Mouse (Mus musculus): ENCODE measurements around the gene Erlin1. TPM values are rescaled to one million over a fixed set of nuclear protein-coding genes. Genes with fewer than 3 reads are reported as not detected.
A peak's percentile ranks its signal among the peaks of the same experiment; 100 is the strongest.

The Erlin1 gene
- polyA plus RNA-seq, 1 experiment from 2014 or later, result 16.5 TPM

DNA sequence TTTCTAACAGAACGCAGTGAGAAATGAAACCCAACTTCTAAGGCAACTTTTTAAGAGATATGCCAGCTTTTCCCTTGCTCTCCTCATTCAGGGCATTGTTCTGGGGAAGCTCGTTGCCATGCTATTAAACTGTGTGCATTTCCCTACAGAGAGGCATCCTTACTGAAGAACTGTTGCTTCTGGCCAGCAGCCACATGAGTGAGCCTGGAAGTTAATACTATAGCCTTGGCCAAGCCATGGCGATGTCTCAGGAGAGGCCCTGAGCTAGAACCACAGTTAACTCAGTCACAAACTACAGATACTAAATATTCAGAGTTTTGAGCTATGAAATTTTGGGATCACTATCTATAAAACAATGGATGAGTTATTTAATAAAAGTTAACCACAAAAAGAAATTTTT is 33.4 kb upstream of the Erlin1 start:
- Histone ChIP-seq H3K27ac (ENCODE audit: low read depth, low read length) (no peak overlapping the region), H3K27me3 (replicated peaks; ENCODE audit: control insufficient read depth, insufficient read depth, low read length) (no peaks in the 10 kb centered on the region), H3K4me1 (ENCODE audit: control insufficient read depth, insufficient read depth, low read length) (peaks cover 10% of the 10 kb centered on the region), H3K4me3 (ENCODE audit: low read depth, low read length) (no peak overlapping the region), H3K9ac (ENCODE audit: low read length) (no peak overlapping the region), H3K4me2 (ENCODE audit: low read length) (no peak overlapping the region), H3K9me3 (replicated peaks; ENCODE audit: control insufficient read depth, low read length) (no peaks in the 10 kb centered on the region), H3K36me3 (ENCODE audit: control insufficient read depth, insufficient read depth, low read length) (peaks cover 19% of the 10 kb centered on the region)
- WGBS, result 86% methylated on average over 3 of the region's 3 CpGs
- DNase-seq (ENCODE audit: low spot score), result no peak
- no peak for ATAC-seq

DNA sequence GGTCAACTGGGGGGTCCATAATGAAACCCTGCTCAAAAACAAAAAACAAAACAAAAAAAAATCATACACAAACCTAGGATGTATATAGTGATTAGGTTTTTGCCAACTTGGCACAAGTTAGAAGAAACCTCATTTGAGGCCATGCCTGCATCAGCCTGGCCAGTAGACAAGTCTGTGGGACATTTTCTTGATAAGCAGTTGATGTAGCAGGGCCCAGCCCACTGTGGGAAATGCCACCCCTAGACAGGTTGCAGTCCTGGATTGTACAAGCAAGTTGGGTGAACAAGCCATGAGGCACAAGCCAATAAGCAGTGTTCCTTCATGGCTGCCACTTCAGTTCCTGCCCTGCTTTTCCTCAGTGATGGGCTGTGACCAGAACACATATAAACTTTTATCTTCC is 31.3 kb upstream of the Erlin1 start:
- Histone ChIP-seq H3K4me2 (ENCODE audit: low read length) (no peak overlapping the region), H3K36me3 (ENCODE audit: control insufficient read depth, insufficient read depth, low read length) (peaks cover 36% of the 10 kb centered on the region), H3K4me3 (ENCODE audit: low read depth, low read length) (no peak overlapping the region), H3K27me3 (replicated peaks; ENCODE audit: control insufficient read depth, insufficient read depth, low read length) (no peaks in the 10 kb centered on the region), H3K4me1 (ENCODE audit: control insufficient read depth, insufficient read depth, low read length) (no peaks in the 10 kb centered on the region), H3K27ac (ENCODE audit: low read depth, low read length) (no peak overlapping the region), H3K9ac (ENCODE audit: low read length) (no peak overlapping the region), H3K9me3 (replicated peaks; ENCODE audit: control insufficient read depth, low read length) (peaks cover 1% of the 10 kb centered on the region; the same call in 1 of the 2 replicates)
- ATAC-seq (no peak), DNase-seq (ENCODE audit: low spot score) (no peak)

DNA sequence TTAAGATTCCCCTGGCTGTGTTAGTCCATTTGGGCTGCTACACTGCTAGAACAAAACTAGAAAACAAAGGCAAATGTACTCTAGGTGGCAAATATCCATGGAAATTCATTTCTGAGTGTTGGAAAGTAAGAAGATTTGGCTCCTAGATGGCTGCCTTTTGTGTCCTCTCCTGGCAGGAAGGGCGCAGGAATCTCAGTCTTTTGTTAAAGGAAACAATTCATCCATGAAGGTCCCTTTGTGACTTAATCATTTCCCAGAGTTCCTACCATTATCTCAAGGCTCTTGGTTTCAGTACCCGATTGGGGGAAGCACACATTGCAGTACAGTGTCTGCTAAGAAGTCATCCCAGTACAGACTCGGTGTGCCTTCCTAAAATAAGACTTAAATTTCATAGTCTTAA is 16.7 kb upstream of the Erlin1 start:
- WGBS, result 12% methylated on average over 3 of the region's 3 CpGs
- H3K36me3 ChIP-seq (ENCODE audit: control insufficient read depth, insufficient read depth, low read length), result peaks cover 58% of the 10 kb centered on the region

DNA sequence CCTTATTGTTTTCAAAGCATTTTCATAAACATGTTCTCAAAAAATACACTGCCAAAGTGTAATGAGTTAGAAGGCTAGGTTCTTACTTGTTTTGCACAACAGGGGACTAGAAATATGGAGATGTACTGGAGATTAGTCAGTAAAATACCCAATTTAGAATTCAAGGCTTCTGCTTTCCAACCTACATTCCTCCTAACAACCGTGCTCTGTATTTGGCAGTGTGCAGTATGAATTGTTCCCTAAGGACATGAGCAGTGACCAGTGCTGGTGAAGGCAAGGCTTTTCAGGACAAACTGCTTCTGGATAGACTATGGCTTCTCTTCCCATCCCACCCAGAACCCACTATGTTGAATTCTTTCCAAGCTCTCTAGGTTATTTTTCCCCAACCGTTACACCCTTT is 11.3 kb upstream of the Erlin1 start:
- Histone ChIP-seq H3K9ac (ENCODE audit: low read length) (no peak overlapping the region), H3K4me1 (ENCODE audit: control insufficient read depth, insufficient read depth, low read length) (no peaks in the 10 kb centered on the region), H3K4me2 (ENCODE audit: low read length) (no peak overlapping the region), H3K4me3 (ENCODE audit: low read depth, low read length) (no peak overlapping the region), H3K27ac (ENCODE audit: low read depth, low read length) (no peak overlapping the region), H3K27me3 (replicated peaks; ENCODE audit: control insufficient read depth, insufficient read depth, low read length) (no peaks in the 10 kb centered on the region), H3K9me3 (replicated peaks; ENCODE audit: control insufficient read depth, low read length) (no peaks in the 10 kb centered on the region), H3K36me3 (ENCODE audit: control insufficient read depth, insufficient read depth, low read length) (peaks cover 61% of the 10 kb centered on the region)
- DNase-seq (ENCODE audit: low spot score) (no peak), ATAC-seq (no peak)
- 91% methylated on average over 2 of the region's 2 CpGs for WGBS

More for the DNA sequence above, 16.7 kb upstream of the Erlin1 start:
- no peak overlapping the region for H3K4me3 ChIP-seq (ENCODE audit: low read depth, low read length)
- no peaks in the 10 kb centered on the region for H3K9me3 ChIP-seq (replicated peaks; ENCODE audit: control insufficient read depth, low read length)
- H3K4me1 ChIP-seq (ENCODE audit: control insufficient read depth, insufficient read depth, low read length), result no peaks in the 10 kb centered on the region
- H3K27ac ChIP-seq (ENCODE audit: low read depth, low read length), result no peak overlapping the region
- H3K9ac ChIP-seq (ENCODE audit: low read length), result no peak overlapping the region
- no peak overlapping the region for H3K4me2 ChIP-seq (ENCODE audit: low read length)
- ATAC-seq, result no peak
- H3K27me3 ChIP-seq (replicated peaks; ENCODE audit: control insufficient read depth, insufficient read depth, low read length), result no peaks in the 10 kb centered on the region
- no peak for DNase-seq (ENCODE audit: low spot score)

DNA sequence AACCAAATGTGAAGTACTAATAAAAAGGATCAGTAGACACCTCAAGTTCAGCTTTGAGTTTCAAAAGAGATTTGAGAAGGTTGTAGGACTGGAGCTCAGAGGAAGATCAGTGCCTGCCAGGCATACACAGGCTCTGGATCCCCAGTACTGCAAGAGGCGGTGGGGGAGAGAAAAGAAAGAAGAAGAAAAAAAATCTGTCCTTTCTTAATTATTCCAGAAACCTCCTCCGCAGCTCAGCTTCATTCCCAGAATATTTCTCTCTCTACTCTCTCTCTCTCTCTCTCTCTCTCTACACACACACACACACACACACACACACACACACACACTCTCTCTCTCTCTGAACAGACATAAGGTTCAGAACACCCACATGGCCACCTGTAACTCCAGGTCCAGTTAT is 10.4 kb upstream of the Erlin1 start:
- Histone ChIP-seq H3K9me3 (replicated peaks; ENCODE audit: control insufficient read depth, low read length) (no peaks in the 10 kb centered on the region), H3K4me2 (ENCODE audit: low read length) (no peak overlapping the region), H3K4me1 (ENCODE audit: control insufficient read depth, insufficient read depth, low read length) (no peaks in the 10 kb centered on the region), H3K36me3 (ENCODE audit: control insufficient read depth, insufficient read depth, low read length) (peaks cover 65% of the 10 kb centered on the region), H3K27me3 (replicated peaks; ENCODE audit: control insufficient read depth, insufficient read depth, low read length) (no peaks in the 10 kb centered on the region), H3K9ac (ENCODE audit: low read length) (no peak overlapping the region), H3K27ac (ENCODE audit: low read depth, low read length) (no peak overlapping the region), H3K4me3 (ENCODE audit: low read depth, low read length) (no peak overlapping the region)
- no peak for ATAC-seq
- 86% methylated on average over 2 of the region's 2 CpGs for WGBS
- no peak for DNase-seq (ENCODE audit: low spot score)

DNA sequence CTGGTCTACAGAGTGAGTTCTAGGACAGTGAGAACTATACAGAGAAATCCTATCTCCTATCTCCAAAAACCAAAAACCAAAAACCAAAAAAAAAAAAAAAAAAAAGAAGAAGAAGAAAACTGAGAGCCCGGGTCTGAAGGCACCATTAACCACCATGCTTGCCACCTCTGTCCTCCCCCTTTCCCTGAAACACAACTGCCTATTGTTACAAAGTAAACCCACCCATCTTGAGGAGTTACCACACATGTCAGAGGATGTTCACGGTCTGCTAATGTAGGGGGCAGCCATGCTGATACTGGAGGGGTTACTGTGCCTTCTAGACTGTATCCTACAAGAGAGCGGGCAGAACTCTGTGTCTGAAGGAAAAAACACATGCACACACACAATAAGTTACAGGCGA is 7.4 kb upstream of the Erlin1 start:
- Histone ChIP-seq H3K4me1 (ENCODE audit: control insufficient read depth, insufficient read depth, low read length) (no peaks in the 10 kb centered on the region), H3K9ac (ENCODE audit: low read length) (no peak overlapping the region), H3K4me2 (ENCODE audit: low read length) (no peak overlapping the region), H3K9me3 (replicated peaks; ENCODE audit: control insufficient read depth, low read length) (no peaks in the 10 kb centered on the region), H3K4me3 (ENCODE audit: low read depth, low read length) (no peak overlapping the region), H3K27me3 (replicated peaks; ENCODE audit: control insufficient read depth, insufficient read depth, low read length) (no peaks in the 10 kb centered on the region), H3K27ac (ENCODE audit: low read depth, low read length) (no peak overlapping the region), H3K36me3 (ENCODE audit: control insufficient read depth, insufficient read depth, low read length) (peaks cover 61% of the 10 kb centered on the region)
- DNase-seq (ENCODE audit: low spot score) (no peak), ATAC-seq (no peak)
- 90% methylated on average over 4 of the region's 4 CpGs for WGBS

DNA sequence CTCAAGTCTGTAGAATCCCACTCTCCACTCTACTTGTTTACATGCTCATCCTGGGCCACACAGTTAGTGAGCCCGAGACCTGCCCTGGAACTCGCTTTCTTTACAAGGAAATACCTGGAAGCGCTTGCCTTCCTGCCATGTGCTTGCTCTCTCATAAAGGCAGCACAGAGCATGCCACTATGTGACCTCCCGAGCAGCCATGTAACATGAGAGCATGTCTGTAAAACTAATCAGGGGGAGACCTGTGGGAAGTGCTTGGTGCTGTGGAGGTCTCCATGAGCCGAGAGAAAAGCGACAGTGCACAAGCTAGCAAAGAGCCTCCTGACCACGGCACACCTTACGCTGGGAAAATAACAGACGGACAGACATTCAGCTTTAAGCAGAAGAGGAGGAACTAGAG is 6.9 kb upstream of the Erlin1 start:
- Histone ChIP-seq H3K9ac (ENCODE audit: low read length) (no peak overlapping the region), H3K36me3 (ENCODE audit: control insufficient read depth, insufficient read depth, low read length) (peaks cover 61% of the 10 kb centered on the region), H3K4me1 (ENCODE audit: control insufficient read depth, insufficient read depth, low read length) (no peaks in the 10 kb centered on the region), H3K4me3 (ENCODE audit: low read depth, low read length) (no peak overlapping the region), H3K4me2 (ENCODE audit: low read length) (no peak overlapping the region), H3K9me3 (replicated peaks; ENCODE audit: control insufficient read depth, low read length) (no peaks in the 10 kb centered on the region), H3K27me3 (replicated peaks; ENCODE audit: control insufficient read depth, insufficient read depth, low read length) (no peaks in the 10 kb centered on the region), H3K27ac (ENCODE audit: low read depth, low read length) (no peak overlapping the region)
- WGBS, result 92% methylated on average over 9 of the region's 9 CpGs
- DNase-seq (ENCODE audit: low spot score) (no peak), ATAC-seq (no peak)

DNA sequence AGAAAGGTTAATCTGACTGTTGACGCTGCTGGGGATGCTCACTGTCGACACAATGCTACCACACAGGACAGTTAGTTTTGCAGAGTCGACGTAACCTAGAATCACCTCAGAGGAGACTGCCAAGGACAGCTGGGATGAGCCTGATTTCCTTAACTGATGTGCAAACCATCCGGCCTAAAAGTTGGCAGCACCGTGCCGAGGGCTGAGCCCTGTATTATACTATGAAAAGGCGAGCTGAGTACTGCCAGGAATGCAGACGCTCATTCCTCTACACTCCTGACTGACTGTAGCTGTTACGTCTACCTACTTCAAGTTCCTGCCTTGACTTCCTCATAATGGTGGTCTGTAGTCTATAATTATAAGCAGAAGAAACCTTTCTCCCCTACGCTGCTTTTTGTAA is 5.4 kb upstream of the Erlin1 start:
- no peak overlapping the region for H3K9ac ChIP-seq (ENCODE audit: low read length)
- H3K9me3 ChIP-seq (replicated peaks; ENCODE audit: control insufficient read depth, low read length), result no peaks in the 10 kb centered on the region
- no peak for ATAC-seq
- H3K4me2 ChIP-seq (ENCODE audit: low read length), result no peak overlapping the region
- no peak for DNase-seq (ENCODE audit: low spot score)
- H3K27me3 ChIP-seq (replicated peaks; ENCODE audit: control insufficient read depth, insufficient read depth, low read length), result no peaks in the 10 kb centered on the region
- 86% methylated on average over 11 of the region's 11 CpGs for WGBS
- H3K27ac ChIP-seq (ENCODE audit: low read depth, low read length), result no peak overlapping the region
- peaks cover 51% of the 10 kb centered on the region for H3K36me3 ChIP-seq (ENCODE audit: control insufficient read depth, insufficient read depth, low read length)
- H3K4me1 ChIP-seq (ENCODE audit: control insufficient read depth, insufficient read depth, low read length), result no peaks in the 10 kb centered on the region
- H3K4me3 ChIP-seq (ENCODE audit: low read depth, low read length), result no peak overlapping the region

DNA sequence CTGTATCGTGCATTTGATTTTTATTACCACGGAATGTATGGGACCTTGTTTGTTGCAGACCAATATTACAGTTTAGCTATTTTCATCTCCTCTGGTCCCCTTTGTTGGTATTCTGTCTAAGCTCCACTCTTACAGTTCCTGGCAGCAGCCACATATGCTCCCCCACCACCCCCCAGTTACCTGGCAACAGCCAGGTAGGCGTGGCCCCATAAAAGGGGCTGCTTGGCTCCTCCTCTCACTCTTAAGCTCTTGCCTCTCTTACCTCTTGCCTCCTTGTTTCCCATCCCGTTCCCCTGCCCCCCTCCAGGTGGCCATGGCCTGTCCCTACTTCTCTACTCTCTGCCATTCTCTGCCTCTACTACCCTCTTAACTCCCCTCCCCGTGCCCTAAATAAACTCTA is 1.6 kb upstream of the Erlin1 start:
- Histone ChIP-seq H3K27me3 (replicated peaks; ENCODE audit: control insufficient read depth, insufficient read depth, low read length) (no peaks in the 10 kb centered on the region), H3K9me3 (replicated peaks; ENCODE audit: control insufficient read depth, low read length) (no peaks in the 10 kb centered on the region), H3K4me3 (ENCODE audit: low read depth, low read length) (no peak overlapping the region), H3K9ac (ENCODE audit: low read length) (no peak overlapping the region), H3K36me3 (ENCODE audit: control insufficient read depth, insufficient read depth, low read length) (peaks cover 20% of the 10 kb centered on the region), H3K4me2 (ENCODE audit: low read length) (no peak overlapping the region), H3K27ac (ENCODE audit: low read depth, low read length) (no peak overlapping the region), H3K4me1 (ENCODE audit: control insufficient read depth, insufficient read depth, low read length) (0 out of 2 replicates have a peak, but pooled peaks cover 3% of the 10 kb centered on the region)
- no peak for ATAC-seq
- DNase-seq (ENCODE audit: low spot score), result peak; percentile 4
- 63% methylated on average over 5 of the region's 5 CpGs for WGBS

DNA sequence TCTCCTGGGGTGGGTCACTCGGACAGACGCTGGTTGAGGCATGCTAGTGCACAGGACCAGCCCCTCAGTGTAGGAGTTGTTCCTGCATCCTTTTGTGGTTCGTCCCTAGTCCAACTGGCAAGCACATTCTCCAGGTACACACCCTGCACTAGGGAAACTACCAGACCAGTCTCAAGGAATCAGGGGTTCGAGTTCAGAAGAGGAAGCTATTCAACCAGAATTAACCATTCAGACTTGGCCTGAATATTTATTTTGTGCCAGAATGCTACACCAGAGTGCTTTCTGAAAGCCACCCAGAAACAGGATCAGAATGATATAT is 288 bp upstream of the Erlin1 start:
- Histone ChIP-seq H3K4me1 (ENCODE audit: control insufficient read depth, insufficient read depth, low read length) (0 out of 2 replicates have a peak, but pooled peaks cover 3% of the 10 kb centered on the region), H3K27me3 (replicated peaks; ENCODE audit: control insufficient read depth, insufficient read depth, low read length) (no peaks in the 10 kb centered on the region), H3K27ac (ENCODE audit: low read depth, low read length) (peak overlapping the region; percentile 44; the same call in 1 of the 2 replicates), H3K9me3 (replicated peaks; ENCODE audit: control insufficient read depth, low read length) (no peaks in the 10 kb centered on the region), H3K36me3 (ENCODE audit: control insufficient read depth, insufficient read depth, low read length) (peaks cover 11% of the 10 kb centered on the region), H3K9ac (ENCODE audit: low read length) (peak overlapping the region; percentile 79), H3K4me3 (ENCODE audit: low read depth, low read length) (peak overlapping the region; percentile 73), H3K4me2 (ENCODE audit: low read length) (peak overlapping the region; percentile 96)
- no peak for ATAC-seq
- 6% methylated on average over 4 of the region's 4 CpGs for WGBS
- DNase-seq (ENCODE audit: low spot score), result no peak

Data from forebrain, embryonic 14.5 days (tissue).